Mouse (Mus musculus) neural tube, embryonic 10.5 days (tissue): ENCODE data around the gene Yod1.

ENCODE experiments used
- DNase-seq: peaks from one replicate; pipeline ENCODE4 v3.0.0-alpha.2; 2017; ENCODE audit warnings: low spot score; ENCODE audit errors: extremely low spot score

Yod1 gene

GRCm38 (mm10) chr1:130769925-130770324, 52.8 kb downstream of the Yod1 start:
- no peak for DNase-seq

- DNase-seq = no peak
These were observed 53.4 kb downstream of the Yod1 start for GRCm38 (mm10) chr1:130770487-130770886.

DNA sequence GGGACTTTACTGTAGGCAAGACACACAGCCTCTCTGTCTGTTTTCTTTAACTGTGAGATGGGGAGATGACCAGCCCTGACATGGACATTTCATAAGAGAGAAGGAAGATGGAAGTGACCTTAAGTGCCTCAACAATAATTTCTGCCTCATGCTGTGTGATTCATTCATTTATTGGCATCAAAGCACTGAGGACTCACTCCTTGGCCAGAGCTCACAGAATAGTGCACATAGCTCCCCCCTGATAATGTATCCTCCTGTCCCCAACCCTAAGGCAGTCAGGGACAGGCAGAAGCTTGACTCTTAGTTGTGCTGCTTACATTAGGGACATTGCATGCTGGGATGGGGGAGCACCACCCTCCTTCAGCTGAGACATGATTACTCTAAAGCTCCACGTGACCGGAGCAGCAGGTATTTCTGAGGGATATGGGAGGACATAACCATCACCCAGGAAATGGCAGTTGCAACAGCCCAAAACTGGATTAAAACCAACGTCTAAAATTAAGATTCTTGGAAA, 53.9 kb downstream of the Yod1 start:
- DNase-seq = no peak
